Mouse (Mus musculus): ENCODE results near the gene Fam71d.

DNA sequence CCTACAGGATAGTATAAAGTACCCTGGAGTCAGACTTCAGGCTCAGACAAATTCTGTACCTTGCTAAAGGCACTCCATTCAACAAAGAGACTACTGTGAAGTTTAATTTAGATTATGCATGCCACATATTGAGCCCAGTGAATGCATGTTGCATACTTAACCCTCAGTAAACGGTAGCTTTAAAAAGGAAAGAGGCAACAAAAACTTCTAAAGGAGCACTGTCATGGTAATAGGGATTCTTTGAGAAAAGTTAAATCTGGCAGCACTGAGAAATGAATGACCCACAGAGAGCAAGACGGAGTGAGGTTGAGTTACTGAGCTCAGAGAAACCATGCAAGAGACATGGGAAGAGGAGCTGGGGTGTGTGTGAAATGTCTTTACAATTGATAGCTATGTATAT, 86.6 kb downstream of the Fam71d start:
- TF ChIP-seq CTCF (IDR thresholded peaks at IDR 0.05; ENCODE audit: insufficient read depth, low read depth, low read length) = no peak
- no peak for TF ChIP-seq POLR2A (IDR thresholded peaks at IDR 0.05; ENCODE audit: insufficient read depth, low read depth, low read length)

Measured in olfactory bulb, adult 2 months (tissue).